Mouse (Mus musculus) olfactory bulb, adult 2 months (tissue): Measurements from ENCODE around the gene Inpp5a.

Source experiments
- CTCF ChIP-seq: fragments of 200-500 bp; IDR thresholded peaks from 2 replicates; pipeline ENCODE4 v1.5.1; 2012; ENCODE audit warnings: low read depth, mild to moderate bottlenecking, low read length, moderate library complexity; ENCODE audit not compliant: insufficient read depth
- POLR2A ChIP-seq: fragments of 200-500 bp; IDR thresholded peaks from 2 replicates; pipeline ENCODE4 v1.6.1; 2012; ENCODE audit warnings: mild to moderate bottlenecking, low read depth, low read length, moderate library complexity; ENCODE audit not compliant: insufficient read depth

GRCm38 (mm10) chr7:139384500-139384899 lies 4.4 kb upstream of the Inpp5a start:
- no peak for TF ChIP-seq CTCF
- no peak for TF ChIP-seq POLR2A
